Mouse (Mus musculus) ES-E14 (cell line): Measurements from ENCODE around the gene Cfap298.

ENCODE experiments used
- CHD2 ChIP-seq: IDR thresholded peaks from 2 replicates; pipeline ENCODE4 v1.6.1; 2014; ENCODE audit warnings: mild to moderate bottlenecking, low read depth, low read length, inconsistent platforms
- HCFC1 ChIP-seq: IDR thresholded peaks from 2 replicates; pipeline ENCODE4 v1.6.1; 2012; ENCODE audit warnings: low read length, inconsistent platforms, borderline replicate concordance; ENCODE audit not compliant: insufficient read depth
- MAFK ChIP-seq: IDR thresholded peaks from 2 replicates; pipeline ENCODE4 v1.6.1; 2014; ENCODE audit warnings: mild to moderate bottlenecking, low read depth, low read length, inconsistent platforms; ENCODE audit not compliant: insufficient read depth
- ZC3H11A ChIP-seq: IDR thresholded peaks from 2 replicates; pipeline ENCODE4 v1.6.1; 2012; ENCODE audit warnings: low read depth, mild to moderate bottlenecking, inconsistent platforms, low read length, borderline replicate concordance
- ZNF384 ChIP-seq: IDR thresholded peaks from 2 replicates; pipeline ENCODE4 v1.6.1; 2012; ENCODE audit warnings: low read depth, low read length, inconsistent platforms

GRCm38 (mm10) chr16:90907250-90907649, 27.7 kb downstream of the Cfap298 start:
- TF ChIP-seq ZNF384, result no peak
- no peak for TF ChIP-seq CHD2
- no peak for TF ChIP-seq HCFC1
- TF ChIP-seq ZC3H11A, result no peak
- no peak for TF ChIP-seq MAFK
